Mouse (Mus musculus) heart, postnatal 0 days (tissue): ENCODE data around the gene Gm33543.

Experiments used
- CTCF ChIP-seq: IDR thresholded peaks from 2 replicates; pipeline ENCODE4 v1.5.1; 2016; ENCODE audit warnings: antibody characterized with exemption, control low read depth, low read depth
- EP300 ChIP-seq: IDR thresholded peaks from 2 replicates; pipeline ENCODE4 v1.6.1; 2016; ENCODE audit warnings: antibody characterized with exemption, low read depth

DNA sequence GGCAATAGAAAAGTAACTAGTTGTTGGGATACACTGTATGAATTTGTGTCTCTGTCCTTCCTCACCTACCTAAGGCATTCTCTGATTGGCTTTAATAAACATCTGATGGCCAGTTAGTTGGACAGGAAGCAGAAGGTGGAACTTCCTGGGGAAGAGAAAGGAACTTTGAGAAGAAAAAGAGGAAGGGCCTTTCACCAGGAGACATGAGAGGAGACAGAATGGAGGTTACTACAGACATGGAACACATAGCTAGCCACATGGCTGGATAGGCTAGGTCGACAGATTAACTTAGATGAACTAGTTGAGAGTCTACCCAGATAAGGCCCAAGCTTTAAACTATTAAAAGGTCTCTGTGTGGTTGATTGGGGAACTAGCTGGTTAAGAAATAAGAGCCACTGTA, 1.1 kb upstream of the Gm33543 start:
- TF ChIP-seq CTCF = no peak
- TF ChIP-seq EP300 = no peak
